Mouse (Mus musculus): ENCODE data around the gene Kdm5a. TPM values are rescaled to one million over a fixed set of nuclear protein-coding genes. Genes with fewer than 3 reads are reported as not detected.

Kdm5a gene
- polyA plus RNA-seq, 1 experiment, result 75.3 TPM

- Histone ChIP-seq H3K27ac (ENCODE audit: insufficient read depth, low read length) (no peak overlapping the region), H3K36me3 (ENCODE audit: control insufficient read depth, insufficient read depth, low read length, poor library complexity, severe bottlenecking) (no peaks in the 10 kb centered on the region), H3K4me1 (ENCODE audit: control insufficient read depth, insufficient read depth, low read length) (no peaks in the 10 kb centered on the region), H3K9me3 (replicated peaks; ENCODE audit: control insufficient read depth, insufficient read depth, low read length, poor library complexity, severe bottlenecking) (no peaks in the 10 kb centered on the region), H3K9ac (ENCODE audit: low read depth, poor library complexity, severe bottlenecking) (no peak overlapping the region), H3K27me3 (ENCODE audit: control insufficient read depth, insufficient read depth, low read length, poor library complexity, severe bottlenecking) (peaks cover 12% of the 10 kb centered on the region), H3K4me3 (ENCODE audit: low read depth, low read length) (no peak overlapping the region)
- TF ChIP-seq POLR2A (IDR thresholded peaks at IDR 0.05; ENCODE audit: insufficient read depth, low read length) (no peak), CTCF (IDR thresholded peaks at IDR 0.05; ENCODE audit: low read depth, low read length) (no peak), EP300 (IDR thresholded peaks at IDR 0.05; ENCODE audit: insufficient read depth, low read depth, low read length) (no peak)
Measured at GRCm38 (mm10) chr6:120488647-120489046, 124.7 kb downstream of the Kdm5a start.

- TF ChIP-seq POLR2A (IDR thresholded peaks at IDR 0.05; ENCODE audit: insufficient read depth, low read length), result no peak
- no peak for TF ChIP-seq CTCF (IDR thresholded peaks at IDR 0.05; ENCODE audit: low read depth, low read length)
- TF ChIP-seq EP300 (IDR thresholded peaks at IDR 0.05; ENCODE audit: insufficient read depth, low read depth, low read length), result no peak
- H3K9me3 ChIP-seq (replicated peaks; ENCODE audit: control insufficient read depth, insufficient read depth, low read length, poor library complexity, severe bottlenecking), result no peaks in the 10 kb centered on the region
- no peaks in the 10 kb centered on the region for H3K36me3 ChIP-seq (ENCODE audit: control insufficient read depth, insufficient read depth, low read length, poor library complexity, severe bottlenecking)
- H3K4me3 ChIP-seq (ENCODE audit: low read depth, low read length), result no peak overlapping the region
- H3K27ac ChIP-seq (ENCODE audit: insufficient read depth, low read length), result no peak overlapping the region
- no peak overlapping the region for H3K9ac ChIP-seq (ENCODE audit: low read depth, poor library complexity, severe bottlenecking)
- peaks cover 13% of the 10 kb centered on the region for H3K27me3 ChIP-seq (ENCODE audit: control insufficient read depth, insufficient read depth, low read length, poor library complexity, severe bottlenecking)
- H3K4me1 ChIP-seq (ENCODE audit: control insufficient read depth, insufficient read depth, low read length), result no peaks in the 10 kb centered on the region
Measured at GRCm38 (mm10) chr6:120489461-120489860, 125.5 kb downstream of the Kdm5a start.

- peaks cover 13% of the 10 kb centered on the region for H3K27me3 ChIP-seq (ENCODE audit: control insufficient read depth, insufficient read depth, low read length, poor library complexity, severe bottlenecking)
- no peak overlapping the region for H3K27ac ChIP-seq (ENCODE audit: insufficient read depth, low read length)
- TF ChIP-seq CTCF (IDR thresholded peaks at IDR 0.05; ENCODE audit: low read depth, low read length), result no peak
- TF ChIP-seq EP300 (IDR thresholded peaks at IDR 0.05; ENCODE audit: insufficient read depth, low read depth, low read length), result no peak
- no peak for TF ChIP-seq POLR2A (IDR thresholded peaks at IDR 0.05; ENCODE audit: insufficient read depth, low read length)
- no peaks in the 10 kb centered on the region for H3K9me3 ChIP-seq (replicated peaks; ENCODE audit: control insufficient read depth, insufficient read depth, low read length, poor library complexity, severe bottlenecking)
- no peak overlapping the region for H3K9ac ChIP-seq (ENCODE audit: low read depth, poor library complexity, severe bottlenecking)
- H3K36me3 ChIP-seq (ENCODE audit: control insufficient read depth, insufficient read depth, low read length, poor library complexity, severe bottlenecking), result no peaks in the 10 kb centered on the region
- no peak overlapping the region for H3K4me3 ChIP-seq (ENCODE audit: low read depth, low read length)
- H3K4me1 ChIP-seq (ENCODE audit: control insufficient read depth, insufficient read depth, low read length), result no peaks in the 10 kb centered on the region
Measured at GRCm38 (mm10) chr6:120491064-120491463, 127.1 kb downstream of the Kdm5a start.

- TF ChIP-seq POLR2A (IDR thresholded peaks at IDR 0.05; ENCODE audit: insufficient read depth, low read length) (no peak), CTCF (IDR thresholded peaks at IDR 0.05; ENCODE audit: low read depth, low read length) (no peak), EP300 (IDR thresholded peaks at IDR 0.05; ENCODE audit: insufficient read depth, low read depth, low read length) (no peak)
- no peaks in the 10 kb centered on the region for H3K9me3 ChIP-seq (replicated peaks; ENCODE audit: control insufficient read depth, insufficient read depth, low read length, poor library complexity, severe bottlenecking)
- H3K36me3 ChIP-seq (ENCODE audit: control insufficient read depth, insufficient read depth, low read length, poor library complexity, severe bottlenecking), result no peaks in the 10 kb centered on the region
- peak overlapping the region; percentile 35 for H3K4me3 ChIP-seq (ENCODE audit: low read depth, low read length)
- H3K27me3 ChIP-seq (ENCODE audit: control insufficient read depth, insufficient read depth, low read length, poor library complexity, severe bottlenecking), result peaks cover 13% of the 10 kb centered on the region
- no peak overlapping the region for H3K27ac ChIP-seq (ENCODE audit: insufficient read depth, low read length)
- H3K9ac ChIP-seq (ENCODE audit: low read depth, poor library complexity, severe bottlenecking), result no peak overlapping the region
- no peaks in the 10 kb centered on the region for H3K4me1 ChIP-seq (ENCODE audit: control insufficient read depth, insufficient read depth, low read length)
Measured at GRCm38 (mm10) chr6:120491862-120492498, 128.1 kb downstream of the Kdm5a start.

GRCm38 (mm10) chr6:120492499-120493373 is 128.8 kb downstream of the Kdm5a start:
- Histone ChIP-seq H3K27me3 (ENCODE audit: control insufficient read depth, insufficient read depth, low read length, poor library complexity, severe bottlenecking) (peaks cover 13% of the 10 kb centered on the region), H3K9ac (ENCODE audit: low read depth, poor library complexity, severe bottlenecking) (peak overlapping the region; percentile 74), H3K4me3 (ENCODE audit: low read depth, low read length) (peak overlapping the region; percentile 35), H3K27ac (ENCODE audit: insufficient read depth, low read length) (no peak overlapping the region), H3K4me1 (ENCODE audit: control insufficient read depth, insufficient read depth, low read length) (no peaks in the 10 kb centered on the region), H3K9me3 (replicated peaks; ENCODE audit: control insufficient read depth, insufficient read depth, low read length, poor library complexity, severe bottlenecking) (no peaks in the 10 kb centered on the region), H3K36me3 (ENCODE audit: control insufficient read depth, insufficient read depth, low read length, poor library complexity, severe bottlenecking) (no peaks in the 10 kb centered on the region)
- no peak for TF ChIP-seq EP300 (IDR thresholded peaks at IDR 0.05; ENCODE audit: insufficient read depth, low read depth, low read length)
- TF ChIP-seq POLR2A (IDR thresholded peaks at IDR 0.05; ENCODE audit: insufficient read depth, low read length), result no peak
- no peak for TF ChIP-seq CTCF (IDR thresholded peaks at IDR 0.05; ENCODE audit: low read depth, low read length)
